Mouse (Mus musculus) A20 (cell line): ENCODE measurements at regions not wholly inside any gene's neighbourhood (a gene's known extent, or its start where the extent isn't known, plus 50 kb on each side); places are given as distances from the start of the nearest gene placed in this dataset.

Experiments
- DNase-seq: peaks from one replicate; pipeline ENCODE4 v3.0.0-alpha.2; 2011; ENCODE audit warnings: low read depth, low spot score

DNA sequence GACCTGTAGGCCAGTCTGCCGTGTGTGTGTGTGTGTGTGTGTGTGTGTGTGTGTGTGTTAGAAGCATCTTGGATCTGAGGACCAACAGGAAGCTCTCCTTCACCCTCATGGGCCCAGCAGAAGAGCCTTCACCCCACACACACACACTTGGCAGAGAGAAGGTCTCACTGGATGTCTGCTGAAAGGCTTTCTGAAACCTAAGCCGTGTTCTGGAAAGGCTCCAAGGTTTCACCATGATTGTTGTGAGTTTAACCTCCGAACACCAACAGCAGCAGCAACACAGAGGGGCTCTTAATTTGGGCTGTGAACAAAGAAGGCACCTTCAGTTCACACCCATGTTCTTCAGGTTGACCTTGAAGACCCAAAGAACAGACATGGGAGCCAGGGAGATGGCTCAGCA lies 124.9 kb upstream of the Dynlrb2 start:
- no peak for DNase-seq

DNA sequence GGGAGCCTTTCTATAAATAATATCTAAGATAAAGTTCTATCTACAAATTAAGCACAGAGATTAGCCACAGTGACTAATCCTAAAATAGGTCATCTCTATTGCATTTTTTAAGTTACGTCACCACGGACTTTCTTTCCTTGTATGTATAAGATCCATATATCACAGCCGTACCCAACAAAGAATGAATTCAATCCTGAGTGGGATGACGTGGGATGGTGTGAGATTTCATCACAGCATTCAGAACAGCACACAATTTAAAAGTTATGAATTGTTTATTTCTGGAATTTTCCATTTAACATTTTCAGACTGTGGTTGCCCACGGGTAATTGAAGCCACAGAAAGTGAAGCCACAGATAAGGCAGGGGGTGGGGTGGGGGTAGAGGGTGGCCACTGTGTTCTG lies 129.0 kb upstream of the Dynlrb2 start:
- DNase-seq: no peak

- peak; percentile 4 for DNase-seq
Observed at GRCm38 (mm10) chr8:116373063-116373462, 131.7 kb upstream of the Dynlrb2 start.

- no peak for DNase-seq
Observed at GRCm38 (mm10) chr8:116372574-116372973, 132.2 kb upstream of the Dynlrb2 start.

DNA sequence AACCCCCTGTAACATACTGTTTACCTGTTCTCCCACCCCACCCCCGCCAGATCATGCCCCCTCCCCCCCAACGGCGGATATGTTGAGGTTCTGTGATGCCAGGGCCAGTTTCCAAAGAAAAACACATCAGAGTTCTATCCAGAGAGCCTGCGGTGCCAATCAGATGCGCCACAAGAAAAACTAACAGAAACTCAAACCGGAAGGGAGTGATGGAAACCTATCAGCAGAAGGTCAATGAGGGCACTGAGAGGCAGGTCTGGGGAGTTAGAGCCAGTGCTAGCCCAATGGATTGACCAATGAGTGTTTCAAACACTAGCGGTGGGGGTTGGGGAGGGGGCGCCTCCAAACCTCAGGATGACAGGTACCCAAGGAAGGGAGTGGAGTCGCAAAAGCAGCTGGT lies 132.7 kb upstream of the Dynlrb2 start:
- DNase-seq: no peak

- no peak for DNase-seq
Observed at GRCm38 (mm10) chr8:116367491-116367890, 137.3 kb upstream of the Dynlrb2 start.

- DNase-seq: no peak
Observed at GRCm38 (mm10) chr8:116366706-116367105, 138.1 kb upstream of the Dynlrb2 start.

DNA sequence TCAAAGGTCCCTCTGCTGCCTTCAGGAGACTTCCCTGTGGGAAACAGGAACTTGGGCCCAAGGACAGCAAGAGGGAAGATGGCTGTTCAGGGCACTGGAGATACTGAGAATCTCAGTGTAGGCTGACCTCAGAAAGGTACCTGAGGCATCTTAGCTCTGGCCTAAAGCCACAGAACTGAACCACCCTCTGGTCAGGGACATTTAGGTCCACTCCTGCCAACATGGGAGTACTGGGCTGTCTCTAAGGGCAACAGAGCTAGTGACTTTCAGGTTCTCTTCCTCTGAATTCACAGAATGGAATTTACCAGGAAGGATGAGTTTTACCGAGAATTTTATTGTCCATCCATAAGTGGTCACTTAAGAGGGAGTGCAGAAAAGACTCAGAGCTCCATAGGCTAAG lies 140.0 kb upstream of the Dynlrb2 start:
- no peak for DNase-seq

DNA sequence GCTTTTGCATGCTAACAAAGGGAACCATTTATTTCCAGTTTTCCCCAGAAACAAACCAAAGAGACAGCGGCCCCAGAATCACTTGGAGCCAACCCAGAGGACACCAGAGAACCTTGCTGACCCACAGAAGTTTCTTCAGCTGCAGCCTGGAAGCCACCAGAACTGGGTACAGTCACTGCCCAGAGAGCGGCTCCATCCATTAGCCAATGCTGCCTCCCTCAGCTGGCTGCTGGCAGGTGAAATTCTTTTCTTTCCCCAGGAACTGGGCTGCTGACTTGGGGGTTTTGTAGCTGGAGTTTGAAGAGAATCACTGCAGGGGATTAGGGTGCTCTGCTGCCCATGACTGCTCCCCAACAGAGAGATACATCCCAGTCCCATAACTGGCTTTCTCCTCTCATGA lies 140.6 kb upstream of the Dynlrb2 start:
- no peak for DNase-seq

GRCm38 (mm10) chr8:116362351-116362750 lies 142.4 kb upstream of the Dynlrb2 start:
- peak; percentile 35 for DNase-seq

DNA sequence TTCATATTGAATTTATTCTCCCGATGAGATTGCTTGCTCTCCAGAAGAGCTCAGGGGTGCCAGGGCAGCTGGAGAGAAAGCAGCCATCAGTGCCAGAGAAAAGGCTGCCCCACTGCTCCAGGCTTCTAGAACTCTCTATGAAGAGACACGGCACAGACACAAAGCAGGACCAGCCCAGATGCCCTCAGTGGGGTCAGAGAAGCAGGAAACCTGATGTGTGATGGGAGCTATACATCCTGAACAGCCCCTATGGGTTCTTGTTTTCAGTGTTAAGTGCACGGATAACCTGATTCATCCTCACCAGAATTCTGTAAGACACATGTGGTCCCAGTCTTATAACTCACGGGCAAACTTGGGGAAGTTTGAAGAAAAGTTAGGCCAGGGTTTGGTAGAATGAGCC lies 145.0 kb upstream of the Dynlrb2 start:
- DNase-seq: no peak

DNA sequence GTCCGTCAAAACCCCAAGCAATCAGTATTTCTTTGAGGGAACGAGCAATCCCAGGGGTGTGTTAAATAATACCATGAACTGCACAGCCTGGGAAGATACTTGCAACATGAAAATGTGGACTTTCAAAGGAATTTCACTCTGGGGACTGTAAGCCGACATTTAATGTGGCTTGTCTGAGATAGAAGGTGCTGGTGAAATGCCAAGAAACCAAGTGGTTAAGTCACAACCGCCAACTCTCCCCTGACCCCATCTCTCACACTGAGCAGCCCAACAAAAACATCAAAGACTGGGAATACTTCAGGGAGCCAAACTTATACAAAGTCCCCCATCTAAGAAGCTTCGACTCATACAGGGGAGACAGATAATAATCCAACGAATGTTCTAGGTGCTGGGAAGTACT lies 150.0 kb upstream of the Dynlrb2 start:
- no peak for DNase-seq

DNA sequence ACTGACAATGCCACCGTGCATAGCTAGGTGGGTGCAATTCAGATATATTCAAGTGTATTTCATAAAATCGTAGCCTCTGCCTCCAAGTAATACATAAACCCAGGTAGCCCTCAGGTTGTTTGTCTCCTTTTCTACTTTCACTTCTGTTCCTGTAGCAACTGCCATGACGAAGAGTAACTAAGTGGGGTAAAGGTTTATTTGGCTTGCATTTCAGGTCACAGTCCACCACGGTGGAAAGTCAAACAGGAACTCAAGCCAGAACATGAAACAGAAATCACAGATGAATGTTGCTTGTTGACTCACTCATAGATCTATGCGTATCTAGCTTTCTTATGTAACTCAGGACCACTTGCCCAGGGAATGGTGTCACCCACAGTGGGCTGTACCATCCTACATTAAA lies 150.9 kb upstream of the Dynlrb2 start:
- no peak for DNase-seq

- no peak for DNase-seq
Observed at GRCm38 (mm10) chr8:116352635-116353034, 152.1 kb upstream of the Dynlrb2 start.

GRCm38 (mm10) chr8:116348971-116349370 lies 155.8 kb upstream of the Dynlrb2 start:
- DNase-seq: no peak

DNA sequence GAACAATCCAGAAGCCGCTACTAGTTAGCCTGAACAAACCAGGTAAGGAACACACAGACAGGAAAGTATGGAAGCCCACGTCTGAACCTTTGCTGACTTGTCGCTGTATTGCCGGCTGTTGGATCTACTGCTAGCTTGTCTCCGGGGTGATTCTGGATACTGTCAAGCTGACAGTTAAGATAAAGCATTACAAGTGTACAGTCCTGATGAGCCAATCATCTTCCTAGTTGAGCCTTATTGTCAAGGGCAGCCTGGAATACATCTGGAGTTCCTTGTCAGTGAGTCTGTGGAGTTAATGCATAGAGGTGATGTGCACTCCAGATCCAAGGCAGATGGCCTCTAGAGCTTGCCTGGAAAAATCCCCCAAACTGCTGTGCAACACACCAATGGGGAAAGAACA lies 157.8 kb upstream of the Dynlrb2 start:
- DNase-seq: no peak

DNA sequence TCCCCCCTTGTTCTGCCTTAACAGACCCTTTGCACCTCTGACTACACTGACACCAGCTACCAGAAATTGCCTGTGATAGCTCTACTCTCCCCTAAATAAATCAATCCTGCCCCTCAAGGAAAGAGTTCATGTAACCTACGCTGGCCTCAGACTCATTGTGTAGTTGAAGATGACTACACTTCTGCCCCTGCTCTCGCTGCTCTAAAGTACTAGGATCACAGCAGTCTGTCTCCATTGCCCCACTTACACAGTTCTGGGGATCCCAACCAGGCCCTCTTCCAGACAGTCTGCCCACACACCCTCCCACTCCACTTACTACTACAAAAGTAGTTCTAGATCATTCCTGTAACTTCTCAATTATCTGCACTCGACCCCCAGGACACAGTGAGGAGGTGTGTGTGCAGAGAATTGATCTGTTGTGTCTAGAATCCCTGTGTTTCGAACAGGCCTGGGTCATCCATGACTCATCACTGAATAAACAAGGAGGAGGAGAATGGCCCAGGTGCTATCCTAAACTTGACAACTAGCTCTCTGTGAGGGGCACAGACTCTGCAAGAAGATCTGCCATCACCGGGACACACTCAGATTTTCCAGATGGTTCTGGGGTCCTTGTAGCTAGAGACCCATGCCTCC lies 160.1 kb upstream of the Dynlrb2 start:
- no peak for DNase-seq

DNA sequence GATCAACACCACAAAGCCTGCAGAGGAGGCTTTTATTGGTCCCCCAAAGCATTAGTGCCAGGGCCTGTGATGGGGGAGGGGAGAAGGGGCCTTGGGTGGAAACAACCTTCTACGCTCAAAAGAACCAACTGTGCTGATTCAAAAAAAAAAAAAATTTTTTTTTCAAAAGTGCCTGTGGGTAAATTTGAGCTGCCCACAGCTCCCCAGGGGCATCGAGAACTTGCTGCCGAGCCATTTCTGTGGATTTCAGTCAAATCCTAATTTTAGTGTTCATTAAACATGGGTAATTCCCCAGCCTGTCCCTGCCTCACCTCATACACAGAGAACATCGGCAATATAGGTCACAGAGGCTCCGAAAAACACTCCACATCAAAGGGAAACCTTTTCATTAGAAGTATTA lies 161.2 kb upstream of the Dynlrb2 start:
- no peak for DNase-seq

DNA sequence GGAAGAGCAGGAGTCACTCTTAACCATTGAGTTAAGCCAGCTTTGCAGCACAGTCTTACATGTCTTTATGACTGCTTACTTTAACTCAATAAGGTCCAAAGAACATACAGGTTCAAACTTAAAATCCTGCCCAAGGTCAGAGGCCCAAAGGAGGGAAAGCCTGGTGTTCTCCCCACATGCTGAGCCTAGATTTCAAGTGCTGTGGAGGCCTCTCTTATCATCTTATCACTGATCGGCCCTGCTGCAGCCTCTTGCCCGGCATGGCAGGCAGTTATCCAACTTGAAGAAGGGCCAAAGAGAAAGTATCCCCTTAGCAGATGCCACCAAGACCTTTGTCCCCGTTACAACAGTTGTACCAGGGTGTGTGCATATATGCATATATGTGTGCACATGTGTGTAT lies 170.0 kb upstream of the Dynlrb2 start:
- no peak for DNase-seq

GRCm38 (mm10) chr8:116334101-116334500 lies 170.7 kb upstream of the Dynlrb2 start:
- DNase-seq: no peak

DNA sequence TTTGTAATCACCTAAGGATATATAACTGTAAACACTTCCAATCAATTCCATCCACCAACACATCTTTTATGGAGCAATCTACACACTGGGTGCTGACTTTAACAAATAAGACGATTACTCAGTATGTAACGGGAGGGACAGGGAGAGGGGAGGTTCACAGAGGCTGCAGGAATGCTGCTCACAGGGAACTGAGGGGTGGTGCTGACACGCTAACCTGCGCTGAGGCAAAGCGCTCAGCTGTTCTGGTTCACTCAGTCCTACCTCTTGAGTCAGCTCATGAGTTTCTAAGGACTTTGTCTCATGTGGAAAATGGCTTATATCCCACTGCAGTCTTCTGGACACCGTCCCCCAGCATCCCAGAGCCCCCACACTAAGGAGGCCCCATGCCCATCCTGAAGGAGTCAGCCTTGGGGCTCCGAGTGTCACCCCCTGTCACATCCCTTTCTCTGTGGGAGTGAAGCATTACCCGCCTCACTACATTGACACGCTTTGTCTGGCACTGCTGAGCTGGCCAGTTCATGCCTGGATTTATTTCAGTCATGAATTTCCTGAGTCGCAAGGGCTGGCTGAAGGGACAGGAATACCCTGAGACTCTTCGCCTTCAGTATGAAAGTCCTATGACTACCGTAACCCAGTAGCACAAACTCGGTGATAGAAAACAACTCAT lies 184.6 kb upstream of the Dynlrb2 start:
- no peak for DNase-seq

- no peak for DNase-seq
Observed at GRCm38 (mm10) chr8:116315410-116315809, 189.4 kb upstream of the Dynlrb2 start.

GRCm38 (mm10) chr8:116314429-116315092 lies 190.2 kb upstream of the Dynlrb2 start:
- no peak for DNase-seq
